Mouse (Mus musculus): ENCODE measurements around the gene Sh3rf1. TPM values are rescaled to one million over a fixed set of nuclear protein-coding genes. Genes with fewer than 3 reads are reported as not detected.

Gene Sh3rf1
- polyA plus RNA-seq, 1 experiment from 2014 or later = 28.8 TPM

DNA sequence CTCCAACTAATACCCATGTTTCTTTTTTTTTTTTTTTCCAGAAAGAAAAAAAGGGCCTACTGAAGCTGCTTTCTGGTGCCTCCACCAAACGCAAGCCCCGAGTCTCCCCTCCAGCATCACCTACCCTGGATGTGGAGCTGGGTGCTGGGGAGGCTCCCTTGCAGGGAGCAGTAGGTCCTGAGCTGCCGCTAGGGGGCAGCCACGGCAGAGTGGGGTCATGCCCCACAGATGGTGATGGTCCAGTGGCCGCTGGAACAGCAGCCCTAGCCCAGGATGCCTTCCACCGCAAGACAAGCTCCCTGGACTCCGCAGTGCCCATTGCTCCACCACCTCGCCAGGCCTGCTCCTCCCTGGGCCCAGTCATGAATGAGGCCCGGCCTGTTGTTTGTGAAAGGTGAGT is 160.9 kb downstream of the Sh3rf1 start:
- no peak overlapping the region for H3K9ac ChIP-seq (ENCODE audit: low read length)
- DNase-seq (ENCODE audit: low spot score) = no peak
- peaks cover 20% of the 10 kb centered on the region for H3K4me1 ChIP-seq (replicated peaks; ENCODE audit: control insufficient read depth, insufficient read depth, low read length)
- H3K4me3 ChIP-seq (ENCODE audit: low read depth, low read length) = no peak overlapping the region
- no peak overlapping the region for H3K27ac ChIP-seq (ENCODE audit: low read depth, low read length)
- no peaks in the 10 kb centered on the region for H3K9me3 ChIP-seq (ENCODE audit: control insufficient read depth, low read length)
- H3K36me3 ChIP-seq (ENCODE audit: control insufficient read depth, insufficient read depth, low read length) = peaks cover 2% of the 10 kb centered on the region; the same call in 1 of the 2 replicates
- no peaks in the 10 kb centered on the region for H3K27me3 ChIP-seq (ENCODE audit: control insufficient read depth, insufficient read depth, low read length)
- no peak overlapping the region for H3K4me2 ChIP-seq (ENCODE audit: low read depth, low read length, severe bottlenecking)
- WGBS = 77% methylated on average over 9 of the region's 9 CpGs
- no peak for ATAC-seq (replicated peaks; ENCODE audit: low FRiP score)

DNA sequence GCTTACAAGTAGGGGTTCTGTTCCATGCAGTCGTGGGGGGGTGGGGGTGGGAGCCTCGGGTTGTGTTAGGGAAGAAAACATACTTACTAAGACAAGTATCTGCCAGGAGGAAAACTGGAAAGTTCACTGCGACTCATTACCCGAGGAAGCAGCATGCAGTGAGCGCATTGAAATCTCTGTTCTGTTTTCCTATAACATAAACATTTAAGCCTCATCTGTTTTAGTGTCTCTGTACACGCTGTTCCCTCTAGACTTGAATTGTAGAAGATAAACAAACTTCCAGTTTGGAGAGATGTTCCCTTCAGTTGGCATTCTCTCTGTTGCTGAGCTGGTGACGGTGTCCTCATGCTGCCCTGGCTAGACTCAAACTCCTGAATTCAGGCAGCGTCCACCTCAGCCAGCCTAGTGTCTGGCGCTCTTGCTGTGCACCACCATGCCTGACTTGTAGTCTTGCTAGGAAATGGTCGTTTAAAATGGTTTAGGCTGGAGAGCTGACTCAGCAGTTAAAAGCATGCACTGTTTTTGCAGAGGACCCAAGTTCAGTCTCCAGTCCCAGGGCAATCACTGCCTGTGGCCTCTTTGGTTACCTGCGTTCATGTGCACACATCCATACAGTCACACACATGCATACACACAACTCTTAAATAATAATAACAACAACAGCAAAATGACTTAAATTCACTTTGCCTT is 162.0 kb downstream of the Sh3rf1 start:
- no peaks in the 10 kb centered on the region for H3K9me3 ChIP-seq (ENCODE audit: control insufficient read depth, low read length)
- H3K4me3 ChIP-seq (ENCODE audit: low read depth, low read length) = no peak overlapping the region
- no peak overlapping the region for H3K9ac ChIP-seq (ENCODE audit: low read length)
- H3K27me3 ChIP-seq (ENCODE audit: control insufficient read depth, insufficient read depth, low read length) = no peaks in the 10 kb centered on the region
- H3K36me3 ChIP-seq (ENCODE audit: control insufficient read depth, insufficient read depth, low read length) = peaks cover 2% of the 10 kb centered on the region; the same call in 1 of the 2 replicates
- no peak overlapping the region for H3K4me2 ChIP-seq (ENCODE audit: low read depth, low read length, severe bottlenecking)
- ATAC-seq (replicated peaks; ENCODE audit: low FRiP score) = no peak
- peak overlapping the region; percentile 90 for H3K27ac ChIP-seq (ENCODE audit: low read depth, low read length)
- 85% methylated on average over 11 of the region's 11 CpGs for WGBS
- H3K4me1 ChIP-seq (replicated peaks; ENCODE audit: control insufficient read depth, insufficient read depth, low read length) = peaks cover 20% of the 10 kb centered on the region
- no peak for DNase-seq (ENCODE audit: low spot score)

DNA sequence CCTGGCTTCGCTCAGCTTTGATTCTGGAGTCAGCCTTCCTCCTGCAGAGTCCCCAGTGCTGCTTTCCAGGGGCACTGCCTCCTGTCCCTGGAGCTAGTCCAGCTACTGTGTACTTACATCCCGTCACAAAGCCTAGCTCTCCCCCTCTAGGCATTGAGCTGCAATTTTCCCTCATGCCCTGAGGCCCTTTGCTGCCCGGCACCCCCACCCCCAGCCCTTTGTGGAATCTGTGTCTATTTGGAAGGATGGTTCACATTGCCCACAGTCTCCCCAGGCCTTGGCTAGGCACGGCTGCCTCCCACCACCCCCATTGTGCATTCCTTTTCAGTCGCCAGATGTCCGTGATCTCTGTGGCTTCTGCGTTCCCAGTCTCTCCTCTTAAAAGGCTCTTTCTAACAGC is 163.0 kb downstream of the Sh3rf1 start:
- no peak overlapping the region; the same call in 1 of the 2 replicates for H3K9ac ChIP-seq (ENCODE audit: low read length)
- no peak overlapping the region for H3K4me2 ChIP-seq (ENCODE audit: low read depth, low read length, severe bottlenecking)
- 5% methylated on average over 7 of the region's 7 CpGs for WGBS

DNA sequence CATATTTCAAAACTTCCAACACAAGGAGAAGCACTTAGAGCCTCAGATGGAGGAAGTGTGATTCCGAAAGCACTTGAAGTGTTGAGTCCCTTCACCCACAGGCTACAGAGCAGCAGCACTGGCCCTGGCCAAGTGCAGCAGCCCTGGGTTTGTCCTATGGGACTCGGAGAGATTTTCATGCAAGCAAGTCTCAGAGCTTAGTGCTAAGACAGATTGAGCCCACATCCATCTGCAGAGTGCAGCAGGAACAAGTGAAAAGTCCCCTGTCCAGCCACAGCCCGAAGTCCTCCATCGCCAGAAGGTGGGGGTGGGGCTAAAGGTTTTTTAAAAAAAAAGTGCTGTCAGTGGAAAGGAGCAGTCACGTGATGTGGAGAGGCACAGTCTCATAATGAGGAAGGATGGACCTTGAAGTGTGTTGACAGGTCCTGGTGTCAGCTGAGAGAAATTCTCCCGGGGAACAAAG is 163.9 kb downstream of the Sh3rf1 start:
- H3K4me2 ChIP-seq (ENCODE audit: low read depth, low read length, severe bottlenecking) = no peak overlapping the region
- no peak overlapping the region for H3K4me3 ChIP-seq (ENCODE audit: low read depth, low read length)
- peak overlapping the region; percentile 9; the same call in 1 of the 2 replicates for H3K9ac ChIP-seq (ENCODE audit: low read length)
- 27% methylated on average over 6 of the region's 6 CpGs for WGBS
- no peaks in the 10 kb centered on the region for H3K27me3 ChIP-seq (ENCODE audit: control insufficient read depth, insufficient read depth, low read length)
- H3K27ac ChIP-seq (ENCODE audit: low read depth, low read length) = peak overlapping the region; percentile 90
- DNase-seq (ENCODE audit: low spot score) (peak; percentile 63), ATAC-seq (replicated peaks; ENCODE audit: low FRiP score) (peak; percentile 53)
- H3K36me3 ChIP-seq (ENCODE audit: control insufficient read depth, insufficient read depth, low read length) = no peaks in the 10 kb centered on the region; the same call in 1 of the 2 replicates
- peaks cover 22% of the 10 kb centered on the region for H3K4me1 ChIP-seq (replicated peaks; ENCODE audit: control insufficient read depth, insufficient read depth, low read length)
- no peaks in the 10 kb centered on the region for H3K9me3 ChIP-seq (ENCODE audit: control insufficient read depth, low read length)

More for the DNA sequence above, 163.0 kb downstream of the Sh3rf1 start:
- Histone ChIP-seq H3K9me3 (ENCODE audit: control insufficient read depth, low read length) (no peaks in the 10 kb centered on the region), H3K36me3 (ENCODE audit: control insufficient read depth, insufficient read depth, low read length) (no peaks in the 10 kb centered on the region; the same call in 1 of the 2 replicates), H3K27ac (ENCODE audit: low read depth, low read length) (peak overlapping the region; percentile 90), H3K4me1 (replicated peaks; ENCODE audit: control insufficient read depth, insufficient read depth, low read length) (peaks cover 22% of the 10 kb centered on the region), H3K4me3 (ENCODE audit: low read depth, low read length) (no peak overlapping the region), H3K27me3 (ENCODE audit: control insufficient read depth, insufficient read depth, low read length) (no peaks in the 10 kb centered on the region)
- DNase-seq (ENCODE audit: low spot score) (peak; percentile 81), ATAC-seq (replicated peaks; ENCODE audit: low FRiP score) (peak; percentile 83)

DNA sequence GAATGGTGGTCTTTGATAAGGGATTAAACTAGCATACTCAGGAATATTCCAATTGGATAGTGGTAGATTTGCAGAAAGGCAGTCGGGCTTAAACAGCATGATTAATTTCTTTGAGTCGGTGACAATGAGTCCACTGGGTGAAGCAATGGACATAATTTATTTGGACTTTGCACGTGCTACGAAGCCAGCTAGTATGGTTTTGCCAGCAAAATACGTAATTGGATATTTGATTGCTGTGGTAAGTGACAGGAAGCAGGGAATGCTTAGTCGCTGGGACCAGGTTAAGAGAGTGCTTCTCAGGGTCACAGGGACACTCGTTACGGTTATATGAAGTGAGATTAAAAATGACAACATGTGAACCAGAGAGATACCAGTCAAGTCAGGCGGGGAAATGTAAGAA is 164.7 kb downstream of the Sh3rf1 start:
- DNase-seq (ENCODE audit: low spot score) = no peak
- H3K9ac ChIP-seq (ENCODE audit: low read length) = no peak overlapping the region
- no peak overlapping the region for H3K4me3 ChIP-seq (ENCODE audit: low read depth, low read length)
- no peak for ATAC-seq (replicated peaks; ENCODE audit: low FRiP score)
- H3K27ac ChIP-seq (ENCODE audit: low read depth, low read length) = peak overlapping the region; percentile 90
- no peak overlapping the region for H3K4me2 ChIP-seq (ENCODE audit: low read depth, low read length, severe bottlenecking)
- 73% methylated on average over 9 of the region's 9 CpGs for WGBS
- H3K9me3 ChIP-seq (ENCODE audit: control insufficient read depth, low read length) = no peaks in the 10 kb centered on the region
- H3K27me3 ChIP-seq (ENCODE audit: control insufficient read depth, insufficient read depth, low read length) = no peaks in the 10 kb centered on the region
- H3K36me3 ChIP-seq (ENCODE audit: control insufficient read depth, insufficient read depth, low read length) = no peaks in the 10 kb centered on the region; the same call in 1 of the 2 replicates
- H3K4me1 ChIP-seq (replicated peaks; ENCODE audit: control insufficient read depth, insufficient read depth, low read length) = peaks cover 25% of the 10 kb centered on the region

DNA sequence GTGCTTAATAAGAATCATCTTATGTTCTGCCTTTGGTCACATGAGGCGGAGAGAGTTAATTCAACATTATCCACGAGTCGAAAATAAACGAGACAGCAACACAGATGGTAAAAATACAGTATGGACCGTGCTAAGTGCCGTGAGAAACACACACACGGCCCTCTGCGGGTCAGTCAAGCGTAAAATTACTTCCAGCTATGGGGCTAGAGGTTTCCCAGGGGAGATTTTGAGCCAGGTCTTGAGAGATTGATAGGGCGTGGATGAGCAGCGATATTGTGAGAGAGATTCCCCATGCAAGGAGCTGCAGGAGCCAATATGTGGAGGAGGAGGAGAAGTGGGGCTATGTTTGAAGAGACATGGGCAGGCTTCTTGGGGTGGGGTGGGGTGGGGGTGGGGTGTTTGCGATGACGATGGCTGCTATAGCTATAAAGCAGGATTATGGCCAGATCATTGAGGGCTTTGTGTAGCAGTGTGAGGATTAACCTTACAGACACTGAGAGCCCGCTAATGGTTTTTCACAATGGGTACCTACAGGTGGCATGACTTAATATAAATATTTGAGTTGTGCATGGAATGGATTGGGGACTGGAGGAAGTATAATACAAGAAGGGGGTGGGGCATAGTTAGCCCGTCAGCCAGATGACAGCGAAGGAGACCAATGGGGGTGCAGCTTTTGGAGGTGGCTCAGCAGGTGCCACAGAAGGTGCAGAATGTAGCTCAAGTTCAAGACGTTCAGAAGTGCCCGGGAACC is 166.8 kb downstream of the Sh3rf1 start:
- 54% methylated on average over 18 of the region's 18 CpGs for WGBS
- ATAC-seq (replicated peaks; ENCODE audit: low FRiP score) = no peak; the same call in 1 of the 2 replicates
- H3K27ac ChIP-seq (ENCODE audit: low read depth, low read length) = no peak overlapping the region

DNA sequence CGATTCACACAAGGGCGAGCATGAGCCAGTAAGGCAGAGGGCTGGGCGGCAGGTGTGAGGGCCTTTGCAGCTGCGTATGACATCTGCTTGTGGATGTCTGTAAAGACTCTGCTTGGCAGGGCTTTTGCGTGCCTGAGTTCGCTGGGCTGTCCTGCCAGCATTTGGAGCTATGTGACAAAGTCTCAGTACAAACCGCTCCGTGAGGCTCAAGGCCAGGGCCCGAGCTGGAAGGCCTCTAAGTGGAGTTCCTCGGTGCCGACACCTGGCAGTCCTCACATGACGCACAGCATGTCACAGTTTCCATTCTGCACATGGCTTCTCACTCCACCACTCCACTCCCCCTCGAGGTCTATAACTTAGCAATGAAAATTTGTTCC is 167.4 kb downstream of the Sh3rf1 start:
- DNase-seq (ENCODE audit: low spot score) (no peak), ATAC-seq (replicated peaks; ENCODE audit: low FRiP score) (no peak)
- Histone ChIP-seq H3K4me1 (replicated peaks; ENCODE audit: control insufficient read depth, insufficient read depth, low read length) (peaks cover 18% of the 10 kb centered on the region), H3K9me3 (ENCODE audit: control insufficient read depth, low read length) (no peaks in the 10 kb centered on the region), H3K9ac (ENCODE audit: low read length) (no peak overlapping the region), H3K36me3 (ENCODE audit: control insufficient read depth, insufficient read depth, low read length) (no peaks in the 10 kb centered on the region; the same call in 1 of the 2 replicates), H3K4me3 (ENCODE audit: low read depth, low read length) (no peak overlapping the region), H3K27ac (ENCODE audit: low read depth, low read length) (no peak overlapping the region), H3K4me2 (ENCODE audit: low read depth, low read length, severe bottlenecking) (no peak overlapping the region), H3K27me3 (ENCODE audit: control insufficient read depth, insufficient read depth, low read length) (no peaks in the 10 kb centered on the region)
- 85% methylated on average over 13 of the region's 13 CpGs for WGBS

More for the DNA sequence above, 166.8 kb downstream of the Sh3rf1 start:
- Histone ChIP-seq H3K9ac (ENCODE audit: low read length) (no peak overlapping the region), H3K4me2 (ENCODE audit: low read depth, low read length, severe bottlenecking) (no peak overlapping the region), H3K9me3 (ENCODE audit: control insufficient read depth, low read length) (no peaks in the 10 kb centered on the region), H3K36me3 (ENCODE audit: control insufficient read depth, insufficient read depth, low read length) (no peaks in the 10 kb centered on the region; the same call in 1 of the 2 replicates), H3K4me3 (ENCODE audit: low read depth, low read length) (no peak overlapping the region), H3K27me3 (ENCODE audit: control insufficient read depth, insufficient read depth, low read length) (no peaks in the 10 kb centered on the region), H3K4me1 (replicated peaks; ENCODE audit: control insufficient read depth, insufficient read depth, low read length) (peaks cover 23% of the 10 kb centered on the region)
- no peak for DNase-seq (ENCODE audit: low spot score)

DNA sequence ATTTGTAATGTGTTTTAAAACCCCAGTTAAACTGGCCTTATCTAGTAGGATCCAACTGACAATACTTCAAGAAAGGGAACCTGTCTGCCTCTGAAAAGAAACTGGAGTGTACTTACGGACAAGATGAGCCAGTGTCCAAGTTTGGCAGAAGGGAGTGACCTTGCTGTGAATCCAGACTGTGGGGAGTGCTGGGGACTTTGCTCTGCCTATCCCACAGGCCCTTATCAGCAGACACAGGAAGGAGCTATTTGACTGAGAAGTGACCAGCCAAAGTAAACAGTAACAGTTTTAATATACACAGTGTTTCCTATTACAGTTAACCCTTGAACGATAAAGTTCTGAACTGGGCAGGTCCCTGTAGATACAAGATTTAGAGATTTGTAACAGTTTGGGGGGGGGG is 173.5 kb downstream of the Sh3rf1 start:
- H3K9me3 ChIP-seq (ENCODE audit: control insufficient read depth, low read length) = no peaks in the 10 kb centered on the region
- no peak overlapping the region for H3K9ac ChIP-seq (ENCODE audit: low read length)
- no peak overlapping the region for H3K4me3 ChIP-seq (ENCODE audit: low read depth, low read length)
- ATAC-seq (replicated peaks; ENCODE audit: low FRiP score) = no peak
- 88% methylated on average over 2 of the region's 2 CpGs for WGBS
- H3K4me1 ChIP-seq (replicated peaks; ENCODE audit: control insufficient read depth, insufficient read depth, low read length) = 0 out of 2 replicates have a peak, but pooled peaks cover 3% of the 10 kb centered on the region
- DNase-seq (ENCODE audit: low spot score) = no peak
- H3K27me3 ChIP-seq (ENCODE audit: control insufficient read depth, insufficient read depth, low read length) = no peaks in the 10 kb centered on the region
- no peaks in the 10 kb centered on the region for H3K36me3 ChIP-seq (ENCODE audit: control insufficient read depth, insufficient read depth, low read length)
- H3K4me2 ChIP-seq (ENCODE audit: low read depth, low read length, severe bottlenecking) = no peak overlapping the region
- H3K27ac ChIP-seq (ENCODE audit: low read depth, low read length) = no peak overlapping the region
